Mouse (Mus musculus) thymus, adult 2 months (tissue): ENCODE results near the gene Sap25.

Experiments
- CTCF ChIP-seq: fragments of 200-500 bp; IDR thresholded peaks from 2 replicates; pipeline ENCODE4 v1.5.1; 2012; ENCODE audit warnings: mild to moderate bottlenecking, control low read depth, low read length, moderate library complexity, borderline replicate concordance; ENCODE audit not compliant: control insufficient read depth, poor library complexity, insufficient read depth; ENCODE audit errors: extremely low read depth
- POLR2A ChIP-seq: fragments of 200-500 bp; IDR thresholded peaks from 2 replicates; pipeline ENCODE4 v1.6.1; 2012; ENCODE audit warnings: mild to moderate bottlenecking, low read length, control low read depth, moderate library complexity; ENCODE audit not compliant: control insufficient read depth, poor library complexity, insufficient read depth; ENCODE audit errors: extremely low read depth

DNA sequence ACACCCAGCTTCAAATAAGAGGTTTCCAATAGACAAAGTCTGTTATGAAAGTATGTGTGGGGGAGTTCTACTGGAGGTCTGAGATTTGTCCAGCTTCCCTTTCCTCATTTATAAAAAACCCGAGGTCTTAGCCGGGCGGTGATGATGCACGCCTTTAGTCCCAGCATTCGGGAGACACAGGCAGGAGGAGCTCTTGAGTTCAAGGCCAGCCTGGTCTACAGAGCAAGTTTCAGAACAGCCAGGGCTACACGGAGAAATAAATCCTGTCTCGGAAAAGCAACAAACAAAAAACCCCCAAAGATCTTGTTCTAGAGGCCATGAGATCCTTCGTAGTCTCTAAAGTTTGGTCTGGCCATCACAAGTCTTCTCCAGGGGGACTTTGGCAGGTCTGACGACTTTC is 13.1 kb upstream of the Sap25 start:
- TF ChIP-seq CTCF (no peak), POLR2A (no peak)
